Mouse (Mus musculus): Measurements from ENCODE around the gene Rdh16.

DNA sequence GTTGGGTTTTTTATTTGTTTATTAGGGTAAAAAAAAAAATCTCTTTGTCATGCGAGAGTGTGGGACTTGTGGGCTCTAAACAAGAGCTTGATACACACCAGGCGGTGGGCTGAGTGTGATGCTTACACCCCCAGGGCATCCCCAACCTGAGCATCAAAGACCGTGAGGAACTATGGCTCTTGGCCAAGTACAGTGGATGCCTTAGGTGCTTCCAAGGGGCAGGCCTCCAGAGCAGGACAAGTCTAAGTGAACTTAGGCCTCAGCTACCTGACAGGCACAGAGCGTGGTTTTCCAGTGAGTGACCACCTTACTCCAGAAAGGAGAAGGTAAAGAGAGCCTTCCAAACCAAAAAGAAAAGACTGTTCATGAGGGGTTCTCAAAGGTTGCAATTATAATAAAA, 86.0 kb downstream of the Rdh16 start:
- TF ChIP-seq CTCF (IDR thresholded peaks at IDR 0.05; ENCODE audit: control insufficient read depth, insufficient read depth, insufficient read length) (no peak), USF1 (IDR thresholded peaks at IDR 0.05; ENCODE audit: low read depth) (no peak), MYOD1 (IDR thresholded peaks at IDR 0.05; ENCODE audit: control insufficient read depth, insufficient read length, low read depth) (no peak), FOSL1 (IDR thresholded peaks at IDR 0.05; ENCODE audit: insufficient read depth, low read length, poor library complexity, severe bottlenecking) (no peak), CEBPB (IDR thresholded peaks at IDR 0.05; ENCODE audit: low read depth) (no peak), MAX (IDR thresholded peaks at IDR 0.05) (no peak)
